Mouse (Mus musculus): ENCODE measurements at regions not wholly inside any gene's neighbourhood (a gene's known extent, or its start where the extent isn't known, plus 50 kb on each side); places are given as distances from the start of the nearest gene placed in this dataset.

DNA sequence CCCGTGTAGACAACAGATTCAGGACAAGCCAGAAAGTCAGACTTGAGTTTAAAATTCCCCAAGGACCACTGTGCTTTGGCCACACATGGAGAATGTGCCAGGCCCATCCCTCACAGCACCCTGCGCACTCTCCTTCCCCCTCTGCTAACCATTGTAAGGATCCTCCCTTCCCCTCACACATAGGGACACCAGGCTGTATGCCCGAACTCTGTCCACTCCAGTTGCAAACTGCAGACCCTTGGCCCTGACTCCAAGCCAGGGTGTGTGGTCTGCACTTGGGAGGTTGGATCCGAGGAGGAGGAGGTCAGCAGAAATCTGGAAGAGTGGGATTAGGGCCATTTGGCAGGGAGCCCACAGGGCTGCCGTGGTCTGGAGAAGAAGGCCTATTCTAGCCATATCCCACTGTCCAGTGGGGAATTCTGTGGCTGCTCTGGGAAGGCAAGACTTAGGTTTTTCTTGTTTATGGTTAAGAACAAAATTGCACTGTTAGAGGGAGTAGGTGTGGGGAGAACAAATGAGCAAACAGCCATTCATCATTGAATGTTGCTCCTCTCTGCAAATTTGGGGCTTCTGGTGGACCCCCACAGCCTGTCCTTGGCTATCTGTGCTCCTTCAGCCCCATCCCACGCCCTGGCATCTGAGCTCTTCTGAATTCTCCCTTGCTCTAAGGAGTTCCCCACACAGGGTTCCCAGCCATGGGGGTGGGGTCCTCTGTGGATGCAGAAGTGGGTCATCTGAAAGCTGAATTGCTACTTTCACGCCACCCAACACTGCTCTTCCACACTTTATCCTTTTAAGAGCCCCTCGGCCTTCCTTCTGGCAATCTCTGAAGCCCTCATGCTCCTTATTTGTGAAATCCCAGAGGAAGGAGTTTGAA, 366.9 kb downstream of the Tshz3 start:
- no peak for ATAC-seq (replicated peaks; ENCODE audit: insufficient number of reproducible peaks, low FRiP score, low TSS enrichment, poor library complexity, severe bottlenecking)

DNA sequence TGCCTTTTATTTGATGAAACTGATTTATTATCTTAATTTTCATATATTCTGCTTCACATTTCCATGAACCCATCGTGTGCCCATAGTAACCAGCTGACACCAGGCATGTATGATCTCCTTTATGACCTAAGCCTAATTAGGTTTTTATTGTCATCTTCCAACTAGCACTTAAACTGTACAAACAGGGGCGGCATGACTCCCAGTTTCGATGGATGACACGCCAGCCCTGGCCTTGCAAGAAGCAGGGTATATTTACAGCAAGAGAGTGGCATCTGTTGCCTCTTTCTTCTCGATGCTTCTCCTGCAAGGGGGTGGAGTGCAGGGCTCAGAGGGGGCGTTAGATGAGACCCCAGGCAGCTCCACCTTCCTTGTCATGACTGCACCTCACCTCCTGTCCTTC, 379.8 kb downstream of the Tshz3 start:
- ATAC-seq (replicated peaks; ENCODE audit: insufficient number of reproducible peaks, low FRiP score, low TSS enrichment, poor library complexity, severe bottlenecking) = no peak

- no peak for ATAC-seq (replicated peaks; ENCODE audit: insufficient number of reproducible peaks, low FRiP score, low TSS enrichment, poor library complexity, severe bottlenecking)
These were observed 380.2 kb downstream of the Tshz3 start for GRCm38 (mm10) chr7:37078140-37078539.

GRCm38 (mm10) chr7:37089726-37090125, 391.8 kb downstream of the Tshz3 start:
- no peak for ATAC-seq (replicated peaks; ENCODE audit: insufficient number of reproducible peaks, low FRiP score, low TSS enrichment, poor library complexity, severe bottlenecking)

DNA sequence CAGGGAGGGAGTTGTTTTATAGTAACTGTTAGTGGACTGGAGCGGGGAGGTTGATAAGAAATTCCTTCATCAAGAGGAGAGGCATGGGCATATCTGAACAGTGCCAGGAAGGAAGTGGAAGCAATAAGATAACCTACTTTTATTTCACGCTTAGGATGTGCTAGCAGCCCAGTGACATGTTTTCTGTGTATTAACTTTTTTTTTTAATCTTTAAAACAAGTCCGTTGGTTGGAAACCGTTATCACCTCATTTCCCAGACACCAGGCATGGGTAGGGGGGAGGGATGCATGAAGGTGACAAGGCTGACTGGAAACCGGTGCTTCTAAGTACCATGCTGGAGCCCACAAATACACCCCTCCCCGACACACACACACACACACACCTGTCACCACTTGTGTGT, 394.7 kb downstream of the Tshz3 start:
- ATAC-seq (replicated peaks; ENCODE audit: insufficient number of reproducible peaks, low FRiP score, low TSS enrichment, poor library complexity, severe bottlenecking) = no peak

DNA sequence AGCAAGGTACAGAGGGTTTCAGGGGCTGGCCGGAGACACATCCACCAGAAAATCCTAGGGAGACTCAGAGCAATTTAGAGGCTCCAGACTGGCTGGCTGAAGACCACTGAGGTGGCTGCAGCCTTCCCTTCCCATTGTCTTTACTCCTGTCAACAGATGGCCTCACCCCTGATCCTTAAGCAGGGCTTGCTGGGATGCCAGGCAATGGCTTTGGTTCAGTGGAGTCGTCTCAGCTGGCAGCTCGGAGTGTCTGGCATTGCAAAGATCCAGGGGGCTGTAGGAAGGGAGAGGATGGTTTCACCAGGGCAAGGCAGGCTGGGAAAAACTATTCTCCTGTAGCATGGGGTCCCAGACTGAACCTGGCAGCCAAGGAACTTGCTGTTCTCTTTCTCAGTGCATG, 395.8 kb downstream of the Tshz3 start:
- ATAC-seq (replicated peaks; ENCODE audit: insufficient number of reproducible peaks, low FRiP score, low TSS enrichment, poor library complexity, severe bottlenecking) = no peak

DNA sequence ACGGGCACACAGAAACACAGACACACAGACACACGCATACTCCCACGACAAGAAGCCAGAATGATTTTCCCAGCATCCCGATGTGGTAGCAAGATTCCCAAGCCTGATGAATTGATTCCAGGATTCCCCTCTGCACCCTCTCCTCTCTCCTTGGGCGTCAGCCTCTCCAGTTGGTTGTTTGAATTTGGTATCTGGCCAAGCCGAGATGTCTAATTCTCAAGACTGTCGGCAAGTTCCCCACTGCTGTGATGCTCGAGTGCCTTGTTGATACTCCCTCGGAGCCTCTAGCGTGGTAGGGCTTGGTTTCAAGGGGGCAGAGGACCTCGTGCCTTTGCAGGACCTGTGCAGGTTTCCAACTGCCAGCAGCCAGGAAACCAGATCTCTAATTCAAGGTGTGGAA, 397.9 kb downstream of the Tshz3 start:
- ATAC-seq (replicated peaks; ENCODE audit: insufficient number of reproducible peaks, low FRiP score, low TSS enrichment, poor library complexity, severe bottlenecking) = no peak

DNA sequence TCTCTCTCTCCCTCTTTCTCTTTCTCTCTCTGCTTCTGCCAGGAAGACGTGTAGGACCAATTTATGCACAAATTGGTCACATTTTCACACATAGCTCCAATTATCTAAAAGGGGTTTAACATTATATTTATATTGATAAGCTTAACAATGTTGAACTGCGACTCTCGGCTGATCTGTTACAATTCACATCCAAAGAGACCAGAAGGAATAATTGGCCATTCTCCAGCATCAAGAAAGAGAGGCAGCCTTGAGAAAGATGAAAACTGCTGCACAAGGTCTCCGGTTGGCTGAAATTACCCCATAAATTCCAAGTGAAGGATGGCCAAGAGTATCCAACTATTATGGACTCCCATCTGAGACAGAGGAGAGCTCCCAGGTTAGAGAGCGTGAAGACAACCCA, 398.4 kb downstream of the Tshz3 start:
- no peak for ATAC-seq (replicated peaks; ENCODE audit: insufficient number of reproducible peaks, low FRiP score, low TSS enrichment, poor library complexity, severe bottlenecking)

DNA sequence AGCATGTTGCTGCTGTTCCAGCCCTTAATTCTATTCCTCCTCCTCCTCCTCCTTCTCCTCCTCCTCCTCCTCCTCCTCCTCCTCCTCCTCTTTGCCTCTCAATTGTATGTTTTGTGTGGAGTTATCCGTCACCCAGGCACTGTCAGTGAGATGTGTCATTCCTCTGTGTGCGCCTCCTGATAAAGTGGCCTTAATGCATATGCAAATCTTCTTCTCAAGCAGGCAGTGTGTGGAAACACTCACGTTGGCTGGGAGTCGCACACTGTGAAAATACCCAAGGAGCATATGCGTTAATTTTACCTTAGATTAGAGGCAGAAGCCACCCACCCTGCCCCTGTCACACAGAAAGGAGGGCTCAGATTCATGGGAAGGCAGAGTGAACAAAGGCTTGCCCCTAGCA, 401.0 kb downstream of the Tshz3 start:
- no peak for ATAC-seq (replicated peaks; ENCODE audit: insufficient number of reproducible peaks, low FRiP score, low TSS enrichment, poor library complexity, severe bottlenecking)

GRCm38 (mm10) chr7:37104671-37105070, 406.8 kb downstream of the Tshz3 start:
- no peak for ATAC-seq (replicated peaks; ENCODE audit: insufficient number of reproducible peaks, low FRiP score, low TSS enrichment, poor library complexity, severe bottlenecking)

- ATAC-seq (replicated peaks; ENCODE audit: insufficient number of reproducible peaks, low FRiP score, low TSS enrichment, poor library complexity, severe bottlenecking) = no peak
These were observed 413.2 kb downstream of the Tshz3 start for GRCm38 (mm10) chr7:37111071-37111470.

GRCm38 (mm10) chr7:37120776-37121175, 422.9 kb downstream of the Tshz3 start:
- ATAC-seq (replicated peaks; ENCODE audit: insufficient number of reproducible peaks, low FRiP score, low TSS enrichment, poor library complexity, severe bottlenecking) = no peak

GRCm38 (mm10) chr7:37140191-37140590, 442.3 kb downstream of the Tshz3 start:
- no peak for ATAC-seq (replicated peaks; ENCODE audit: insufficient number of reproducible peaks, low FRiP score, low TSS enrichment, poor library complexity, severe bottlenecking)

- no peak for ATAC-seq (replicated peaks; ENCODE audit: insufficient number of reproducible peaks, low FRiP score, low TSS enrichment, poor library complexity, severe bottlenecking)
These were observed 444.9 kb downstream of the Tshz3 start for GRCm38 (mm10) chr7:37142780-37143179.

- ATAC-seq (replicated peaks; ENCODE audit: insufficient number of reproducible peaks, low FRiP score, low TSS enrichment, poor library complexity, severe bottlenecking) = no peak
These were observed 446.4 kb downstream of the Tshz3 start for GRCm38 (mm10) chr7:37144303-37144702.

GRCm38 (mm10) chr7:37149711-37150110, 451.8 kb downstream of the Tshz3 start:
- ATAC-seq (replicated peaks; ENCODE audit: insufficient number of reproducible peaks, low FRiP score, low TSS enrichment, poor library complexity, severe bottlenecking) = no peak

GRCm38 (mm10) chr7:37159801-37160200, 461.9 kb downstream of the Tshz3 start:
- no peak for ATAC-seq (replicated peaks; ENCODE audit: insufficient number of reproducible peaks, low FRiP score, low TSS enrichment, poor library complexity, severe bottlenecking)

GRCm38 (mm10) chr7:37168883-37169282, 471.0 kb downstream of the Tshz3 start:
- no peak for ATAC-seq (replicated peaks; ENCODE audit: insufficient number of reproducible peaks, low FRiP score, low TSS enrichment, poor library complexity, severe bottlenecking)

DNA sequence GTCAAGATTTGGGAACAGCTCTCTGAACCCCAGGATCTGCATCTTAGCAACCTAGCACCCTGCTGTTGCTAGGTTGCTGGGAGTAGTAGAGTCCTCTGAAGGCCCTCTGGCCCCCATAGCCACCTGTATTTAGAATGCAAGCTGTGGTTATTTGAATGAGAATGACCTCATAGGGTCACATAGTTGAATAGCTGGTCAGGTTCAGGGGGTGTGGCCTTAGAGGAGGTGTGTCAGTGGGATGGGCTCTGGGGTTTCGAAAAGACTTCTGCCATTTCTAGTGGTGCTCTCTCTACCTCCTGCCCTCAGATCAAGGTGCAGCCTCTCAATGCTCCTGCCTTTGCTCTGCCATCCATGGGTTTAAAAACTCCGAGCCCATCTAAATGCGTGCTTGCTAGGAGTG, 477.8 kb downstream of the Tshz3 start:
- ATAC-seq (replicated peaks; ENCODE audit: insufficient number of reproducible peaks, low FRiP score, low TSS enrichment, poor library complexity, severe bottlenecking) = no peak

DNA sequence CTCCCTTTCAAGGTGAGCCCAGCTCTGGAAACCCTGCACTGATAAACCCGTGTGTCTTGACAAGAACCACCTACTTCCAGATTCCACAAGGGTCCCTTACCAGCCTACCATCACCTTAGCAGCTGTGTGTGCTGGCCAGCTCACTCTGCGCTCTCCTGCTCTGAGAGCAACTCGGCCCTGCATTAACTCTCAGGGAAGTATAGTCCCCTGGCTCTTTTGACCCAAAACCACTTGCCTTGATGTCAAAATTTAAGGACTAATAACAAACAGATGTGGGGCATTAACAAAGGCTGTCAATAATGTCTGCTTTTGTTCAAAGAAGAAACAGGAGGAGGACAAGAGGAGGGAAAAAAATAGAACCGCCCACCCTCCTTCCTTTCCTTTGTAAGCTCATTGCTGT, 480.3 kb downstream of the Tshz3 start:
- no peak for ATAC-seq (replicated peaks; ENCODE audit: insufficient number of reproducible peaks, low FRiP score, low TSS enrichment, poor library complexity, severe bottlenecking)

GRCm38 (mm10) chr7:37179907-37180306, 482.0 kb downstream of the Tshz3 start:
- ATAC-seq (replicated peaks; ENCODE audit: insufficient number of reproducible peaks, low FRiP score, low TSS enrichment, poor library complexity, severe bottlenecking) = no peak
